Mouse (Mus musculus) heart, embryonic 10.5 days (tissue): Measurements from ENCODE around the gene Prb1. TPM values are rescaled to one million over a fixed set of nuclear protein-coding genes. Genes with fewer than 3 reads are reported as not detected.
"Not testable (repeated sequence)": the region's sequence is repeated elsewhere in the genome, so short reads cannot be mapped to it uniquely, and the experiment has no call there.

Source experiments
- DNase-seq: peaks from one replicate; pipeline ENCODE4 v3.0.0-alpha.2; 2017; ENCODE audit warnings: low spot score
- H3K27ac ChIP-seq: fragments of 300-500 bp; sonication (generic); 2 replicates; pipeline ENCODE4 v1.5.1; 2016; ENCODE audit warnings: mild to moderate bottlenecking
- H3K27me3 ChIP-seq: fragments of 300-500 bp; sonication (generic); 2 replicates; pipeline ENCODE4 v1.6.1; 2016; ENCODE audit warnings: mild to moderate bottlenecking; ENCODE audit not compliant: poor library complexity, insufficient read depth, severe bottlenecking
- H3K36me3 ChIP-seq: fragments of 300-500 bp; sonication (generic); 2 replicates; pipeline ENCODE4 v1.6.1; 2016; ENCODE audit warnings: mild to moderate bottlenecking, moderate library complexity
- H3K4me1 ChIP-seq: fragments of 300-500 bp; sonication (generic); 2 replicates; pipeline ENCODE4 v1.6.1; 2016; ENCODE audit warnings: mild to moderate bottlenecking
- H3K4me3 ChIP-seq: fragments of 300-500 bp; sonication (generic); 2 replicates; pipeline ENCODE4 v1.5.1; 2016; ENCODE audit warnings: mild to moderate bottlenecking, moderate library complexity
- H3K9me3 ChIP-seq: fragments of 300-500 bp; sonication (generic); 2 replicates; pipeline ENCODE4 v1.6.1; 2016; ENCODE audit warnings: mild to moderate bottlenecking, moderate library complexity
- polyA plus RNA-seq: library from polyadenylated mRNA; unstranded; fragments of >200 nt; fragmentation: Nextera tagmentation; extraction: Ambion mirVana; gene quantifications from 2 replicates; pipeline ENCODE4 v1.2.1, GENCODE M21; 2016

The Prb1 gene
- polyA plus RNA-seq = not detected in 2 replicates

- not testable (repeated sequence) for H3K4me1 ChIP-seq, H3K4me3 ChIP-seq, H3K27me3 ChIP-seq, H3K36me3 ChIP-seq, H3K9me3 ChIP-seq, H3K27ac ChIP-seq, DNase-seq
Observed at GRCm38 (mm10) chr6:132210421-132210820, at the start of gene Prb1. Gene Prb1, minus strand, starts transcription at chr6:132210521.

Other genes starting within 250 kb of the Prb1 start
- gene Prpmp5, start 104.2 kb upstream of the Prb1 start, polyA plus RNA-seq = not detected in 2 replicates
- gene Gm8882, start 153.6 kb upstream of the Prb1 start, polyA plus RNA-seq = not detected in 2 replicates